Mouse (Mus musculus): ENCODE data around the gene Lrsam1.

The Lrsam1 gene

GRCm38 (mm10) chr2:32926330-32927075 lies 34.9 kb downstream of the Lrsam1 start:
- DNase-seq (ENCODE audit: low read depth), result no peak

- no peak for DNase-seq (ENCODE audit: low read depth)
These were observed 37.0 kb downstream of the Lrsam1 start for GRCm38 (mm10) chr2:32924306-32924844.

GRCm38 (mm10) chr2:32923551-32924250 lies 37.7 kb downstream of the Lrsam1 start:
- no peak for DNase-seq (ENCODE audit: low read depth)

- DNase-seq (ENCODE audit: low read depth), result no peak
These were observed 38.9 kb downstream of the Lrsam1 start for GRCm38 (mm10) chr2:32922564-32922963.

GRCm38 (mm10) chr2:32921801-32922380 lies 39.5 kb downstream of the Lrsam1 start:
- DNase-seq (ENCODE audit: low read depth), result no peak

- no peak for DNase-seq (ENCODE audit: low read depth)
These were observed 40.2 kb downstream of the Lrsam1 start for GRCm38 (mm10) chr2:32921235-32921634.

- no peak for DNase-seq (ENCODE audit: low read depth)
These were observed 43.0 kb downstream of the Lrsam1 start for GRCm38 (mm10) chr2:32918391-32918790.

GRCm38 (mm10) chr2:32917526-32917925 lies 43.9 kb downstream of the Lrsam1 start:
- peak; percentile 59 for DNase-seq (ENCODE audit: low read depth)

- DNase-seq (ENCODE audit: low read depth), result no peak
These were observed 46.5 kb downstream of the Lrsam1 start for GRCm38 (mm10) chr2:32914896-32915295.

- no peak for DNase-seq (ENCODE audit: low read depth)
These were observed 47.1 kb downstream of the Lrsam1 start for GRCm38 (mm10) chr2:32914362-32914761.

- DNase-seq (ENCODE audit: low read depth), result peak; percentile 86
These were observed 49.1 kb downstream of the Lrsam1 start for GRCm38 (mm10) chr2:32912210-32912804.

- DNase-seq (ENCODE audit: low read depth), result no peak
These were observed 49.7 kb downstream of the Lrsam1 start for GRCm38 (mm10) chr2:32911639-32912182.

- DNase-seq (ENCODE audit: low read depth), result no peak
These were observed 52.6 kb downstream of the Lrsam1 start for GRCm38 (mm10) chr2:32908796-32909195.

GRCm38 (mm10) chr2:32908272-32908671 lies 53.1 kb downstream of the Lrsam1 start:
- DNase-seq (ENCODE audit: low read depth), result no peak

- DNase-seq (ENCODE audit: low read depth), result no peak
These were observed 54.0 kb downstream of the Lrsam1 start for GRCm38 (mm10) chr2:32907442-32907841.

- DNase-seq (ENCODE audit: low read depth), result no peak
These were observed 56.1 kb downstream of the Lrsam1 start for GRCm38 (mm10) chr2:32905297-32905696.

GRCm38 (mm10) chr2:32904637-32905036 lies 56.8 kb downstream of the Lrsam1 start:
- no peak for DNase-seq (ENCODE audit: low read depth)

- no peak for DNase-seq (ENCODE audit: low read depth)
These were observed 57.9 kb downstream of the Lrsam1 start for GRCm38 (mm10) chr2:32903470-32903869.

- DNase-seq (ENCODE audit: low read depth), result no peak
These were observed 59.3 kb downstream of the Lrsam1 start for GRCm38 (mm10) chr2:32902126-32902525.

GRCm38 (mm10) chr2:32898983-32899382 lies 62.4 kb downstream of the Lrsam1 start:
- no peak for DNase-seq (ENCODE audit: low read depth)

GRCm38 (mm10) chr2:32896507-32897147 lies 64.8 kb downstream of the Lrsam1 start:
- DNase-seq (ENCODE audit: low read depth), result no peak

Data from c-Kit-positive CD71-negative TER-119-negative erythroid progenitor cells, embryonic 14.5 days (primary cell).